Mouse (Mus musculus): Measurements from ENCODE around the gene Tmem189.

Gene Tmem189

GRCm38 (mm10) chr2:167700018-167700417, 10.4 kb upstream of the Tmem189 start:
- DNase-seq: no peak

GRCm38 (mm10) chr2:167697902-167698301, 8.3 kb upstream of the Tmem189 start:
- no peak for DNase-seq

- no peak for DNase-seq
Measured at GRCm38 (mm10) chr2:167696143-167696542, 6.5 kb upstream of the Tmem189 start.

- DNase-seq: no peak
Measured at GRCm38 (mm10) chr2:167695491-167695890, 5.9 kb upstream of the Tmem189 start.

- DNase-seq: no peak
Measured at GRCm38 (mm10) chr2:167694963-167695362, 5.3 kb upstream of the Tmem189 start.

GRCm38 (mm10) chr2:167694244-167694643, 4.6 kb upstream of the Tmem189 start:
- peak in 1 of 2 experiments; percentile 18 for DNase-seq

GRCm38 (mm10) chr2:167693540-167693939, 3.9 kb upstream of the Tmem189 start:
- no peak for DNase-seq

GRCm38 (mm10) chr2:167692831-167693230, 3.2 kb upstream of the Tmem189 start:
- DNase-seq: no peak

- no peak for DNase-seq
Measured at GRCm38 (mm10) chr2:167691871-167692661, 2.4 kb upstream of the Tmem189 start.

GRCm38 (mm10) chr2:167691410-167691809, 1.8 kb upstream of the Tmem189 start:
- no peak for DNase-seq

GRCm38 (mm10) chr2:167690962-167691311, 1.3 kb upstream of the Tmem189 start:
- DNase-seq: peak; percentile 13 to 20

- peak in 1 of 2 experiments; percentile 29 for DNase-seq
Measured at GRCm38 (mm10) chr2:167690219-167690961, 768 bp upstream of the Tmem189 start.

GRCm38 (mm10) chr2:167688498-167689451, 847 bp downstream of the Tmem189 start, which contains the start of gene Cebpb:
Gene Cebpb, plus strand, starts transcription at chr2:167688915.
- peak; percentile 72 to 75 for DNase-seq

GRCm38 (mm10) chr2:167688126-167688497, 1.5 kb downstream of the Tmem189 start:
- peak in 1 of 2 experiments; percentile 19 for DNase-seq

- peak in 1 of 2 experiments; percentile 15 for DNase-seq
Measured at GRCm38 (mm10) chr2:167687651-167688101, 1.9 kb downstream of the Tmem189 start.

GRCm38 (mm10) chr2:167687250-167687586, 2.4 kb downstream of the Tmem189 start:
- DNase-seq: no peak

GRCm38 (mm10) chr2:167686382-167687249, 3.0 kb downstream of the Tmem189 start:
- DNase-seq: no peak

- no peak for DNase-seq
Measured at GRCm38 (mm10) chr2:167685865-167686264, 3.8 kb downstream of the Tmem189 start.

GRCm38 (mm10) chr2:167685137-167685536, 4.5 kb downstream of the Tmem189 start:
- DNase-seq: peak; percentile 96 to 97

GRCm38 (mm10) chr2:167683721-167684120, 5.9 kb downstream of the Tmem189 start:
- DNase-seq: no peak

GRCm38 (mm10) chr2:167680657-167681056, 9.0 kb downstream of the Tmem189 start:
- peak; percentile 42 to 63 for DNase-seq

All from cerebellum, postnatal 25 days (tissue).